Mouse (Mus musculus) G1E (cell line): ENCODE data around the gene Fblim1.

Experiments used
- CTCF ChIP-seq: IDR thresholded peaks from 2 replicates; pipeline ENCODE4 v1.5.1; 2012; ENCODE audit warnings: low read depth, low read length, inconsistent platforms, mixed read lengths
- GATA1 ChIP-seq: IDR thresholded peaks from 2 replicates; pipeline ENCODE4 v1.6.1; 2012; ENCODE audit warnings: borderline replicate concordance, low read length, inconsistent platforms, mixed read lengths
- POLR2AphosphoS5 ChIP-seq: IDR thresholded peaks from 2 replicates; pipeline ENCODE4 v1.6.1; 2012; ENCODE audit warnings: low read depth, low read length, inconsistent platforms; ENCODE audit not compliant: insufficient replicate concordance

- TF ChIP-seq CTCF (no peak), GATA1 (no peak), POLR2AphosphoS5 (no peak)
Measured at GRCm38 (mm10) chr4:141595138-141595537, 10.8 kb downstream of the Fblim1 start.
